Mouse (Mus musculus) small intestine, adult 2 months (tissue): ENCODE results near the gene Asrgl1.

ENCODE experiments used
- CTCF ChIP-seq: fragments of 200-500 bp; IDR thresholded peaks from 2 replicates; pipeline ENCODE4 v1.5.1; 2012; ENCODE audit warnings: low read depth, mild to moderate bottlenecking, control low read depth, inconsistent platforms, low read length, moderate library complexity, mixed read lengths; ENCODE audit not compliant: insufficient replicate concordance, insufficient read length; ENCODE audit errors: extremely low read depth
- POLR2A ChIP-seq: fragments of 200-500 bp; IDR thresholded peaks from 2 replicates; pipeline ENCODE4 v1.6.1; 2012; ENCODE audit warnings: low read depth, mild to moderate bottlenecking, control low read depth, inconsistent platforms, low read length, moderate library complexity

GRCm38 (mm10) chr19:9081311-9082190 is 53.9 kb downstream of the Asrgl1 start:
- TF ChIP-seq CTCF (no peak), POLR2A (no peak)
